Comparison of ENCODE assay signal across 18 mouse cellular contexts in the genomic region with DNA sequence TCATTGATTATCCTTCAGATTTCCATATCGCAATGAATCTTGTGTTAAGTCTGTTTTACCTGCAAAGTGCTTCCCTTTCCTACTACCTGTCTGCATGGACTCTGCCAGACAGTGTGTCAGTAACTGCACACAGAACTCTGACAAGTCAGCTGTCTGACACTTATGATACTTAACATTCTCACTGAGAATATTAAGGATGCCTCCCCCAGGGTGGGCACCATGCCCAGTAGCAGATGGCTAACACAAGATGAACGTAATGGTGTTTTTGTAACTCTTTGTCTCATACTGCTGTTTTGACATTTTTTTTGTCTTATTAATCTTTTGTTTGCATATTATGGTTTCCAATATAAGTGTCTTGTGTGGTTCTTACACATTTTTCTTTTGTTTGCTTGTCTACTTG. TPM values are rescaled to one million over a fixed set of nuclear protein-coding genes. Genes with fewer than 3 reads are reported as not detected.
DNase-seq lines count a peak whose midpoint lies in the region; ATAC-seq and TF ChIP-seq lines count a peak whose summit lies in the region.
"Had no signal": no experiment of that assay in that cellular context is flagged by ENCODE, and none has a peak within 500 bp of the region (broad histone marks: within the 10 kb centered on the region; RNA-seq: fewer than 3 reads in every experiment).

No protein-coding gene starts in this region.

- TF ChIP-seq CTCF in heart, postnatal 0 days (IDR thresholded peaks at IDR 0.05; ENCODE audit: low read depth), result no peak

- whole genome bisulfite sequencing in heart, postnatal 0 days, result 55% methylated on average over 2 of the region's 2 CpGs

- H3K9me3 ChIP-seq in heart, postnatal 0 days (replicated peaks; ENCODE audit: control insufficient read depth, low read length), result no peaks in the 10 kb centered on the region
- H3K9me3 ChIP-seq: embryonic facial prominence, embryonic 13.5 days; heart, embryonic 13.5 days; limb, embryonic 10.5 days; midbrain, embryonic 12.5 days had no signal

- H3K4me2 ChIP-seq in heart, postnatal 0 days (ENCODE audit: low read depth, low read length), result no peak overlapping the region
- H3K4me2 ChIP-seq: embryonic facial prominence, embryonic 13.5 days; heart, embryonic 13.5 days; liver, embryonic 11.5 days; midbrain, embryonic 12.5 days had no signal

- peaks cover 21% of the 10 kb centered on the region for H3K36me3 ChIP-seq in heart, postnatal 0 days (replicated peaks; ENCODE audit: control insufficient read depth, insufficient read depth, low read length)

- ATAC-seq in heart, postnatal 0 days (ENCODE audit: insufficient read depth, low read depth), result peak; percentile 65; the same call in 1 of the 2 replicates
- ATAC-seq: intestine, embryonic 16.5 days had no signal

- H3K4me1 ChIP-seq in heart, postnatal 0 days (ENCODE audit: control insufficient read depth, insufficient read depth), result peaks cover 5% of the 10 kb centered on the region
- H3K4me1 ChIP-seq: embryonic facial prominence, embryonic 13.5 days; limb, embryonic 10.5 days; midbrain, embryonic 12.5 days had no signal

- no peaks in the 10 kb centered on the region for H3K27me3 ChIP-seq in heart, postnatal 0 days (ENCODE audit: control insufficient read depth, insufficient read depth, low read length)
- H3K27me3 ChIP-seq: embryonic facial prominence, embryonic 13.5 days; heart, embryonic 13.5 days; midbrain, embryonic 12.5 days had no signal

- H3K9ac ChIP-seq in heart, postnatal 0 days (replicated peaks; ENCODE audit: low read depth, low read length), result no peak overlapping the region
- H3K9ac ChIP-seq: embryonic facial prominence, embryonic 13.5 days; heart, embryonic 13.5 days; midbrain, embryonic 12.5 days had no signal

- H3K4me3 ChIP-seq in heart, postnatal 0 days (ENCODE audit: low read depth, low read length), result no peak overlapping the region
- H3K4me3 ChIP-seq: embryonic facial prominence, embryonic 13.5 days; heart, embryonic 13.5 days; limb, embryonic 10.5 days; midbrain, embryonic 12.5 days; myocyte had no signal

- TF ChIP-seq EP300 in heart, postnatal 0 days (IDR thresholded peaks at IDR 0.05; ENCODE audit: low read depth), result no peak

- H3K27ac ChIP-seq in heart, postnatal 0 days (ENCODE audit: low read depth), result no peak overlapping the region
- H3K27ac ChIP-seq: embryonic facial prominence, embryonic 13.5 days; heart, embryonic 13.5 days; kidney, postnatal 0 days; limb, embryonic 10.5 days; midbrain, embryonic 12.5 days had no signal

- peak; percentile 28 for DNase-seq in heart, postnatal 0 days (ENCODE audit: low spot score)
- DNase-seq in heart, adult 8-10 months (ENCODE audit: low spot score), result no peak
- DNase-seq in Muller cell, postnatal 12 days (ENCODE audit: inconsistent ontology term), result peak; percentile 6
- DNase-seq in NIH3T3 (ENCODE audit: low read depth), result peak; percentile 17
- peak; percentile 27 for DNase-seq in layer of hippocampus, adult 9-10 months (ENCODE audit: low spot score)
- no peak for DNase-seq in natural killer cell, adult 2 months (ENCODE audit: low spot score in 2 of 2)
- DNase-seq in ovary, postnatal 36 days (ENCODE audit: low spot score), result no peak
- DNase-seq: cerebellum, adult 11 months; lung, adult 2 months; thymus, adult 2 months had no signal

RNA-seq across cellular contexts. Expression of gene Usp15, which starts 40.4 kb away (rescaled TPM):
- 28.0 and 34.3 TPM in 2 replicates for total RNA-seq in heart, postnatal 0 days (2014; rRNA removed; ENCODE audit: low replicate concordance)
- polyA plus RNA-seq in heart, postnatal 0 days (2015; fragmentation: Nextera tagmentation; extraction: Ambion mirVana), result 51.5 and 56.5 TPM in 2 replicates
- total RNA-seq in heart, adult 8-10 months (2022), result 100 to 1,000 TPM in 1 of 4 experiments, 10 to 100 TPM in 3; 92.7 to 102 (median 94.7) TPM

Comparison
In these comparisons a context has a peak if more than half of its experiments do, and no peak if none do; other contexts are left out.
1. DNase-seq: peak in heart, postnatal 0 days (single experiment), Muller cell, postnatal 12 days (single experiment), NIH3T3 (single experiment) and layer of hippocampus, adult 9-10 months (single experiment); none in heart, adult 8-10 months (single experiment), natural killer cell, adult 2 months (0 of 2) and ovary, postnatal 36 days (single experiment).